Mouse (Mus musculus) midbrain, embryonic 11.5 days (tissue): ENCODE measurements around the gene Pacs1. TPM values are rescaled to one million over a fixed set of nuclear protein-coding genes. Genes with fewer than 3 reads are reported as not detected.

Experiments
- ATAC-seq: fragments of 200-750 bp; cut with Nextera tagmentation; 2 replicates; pipeline ENCODE4 v1.8.0; 2017; ENCODE audit warnings: moderate TSS enrichment, moderate library complexity; ENCODE audit not compliant: low FRiP score
- DNase-seq: peaks from one replicate; pipeline ENCODE4 v3.0.0; 2015; ENCODE audit warnings: low spot score; ENCODE audit errors: missing footprints
- H3K27ac ChIP-seq: fragments of 300-500 bp; sonication (generic); 2 replicates; pipeline ENCODE4 v1.5.1; 2014; ENCODE audit warnings: low read depth, low read length
- H3K27me3 ChIP-seq: fragments of 300-500 bp; sonication (generic); 2 replicates; pipeline ENCODE4 v1.6.1; 2014; ENCODE audit warnings: mild to moderate bottlenecking, low read length, moderate library complexity, mixed read lengths; ENCODE audit not compliant: control insufficient read depth, insufficient read depth
- H3K36me3 ChIP-seq: fragments of 300-500 bp; sonication (generic); 2 replicates; pipeline ENCODE4 v1.6.1; 2014; ENCODE audit warnings: mild to moderate bottlenecking, low read length, moderate library complexity, mixed read lengths; ENCODE audit not compliant: control insufficient read depth, insufficient read depth
- H3K4me1 ChIP-seq: fragments of 300-500 bp; sonication (generic); 2 replicates; pipeline ENCODE4 v1.6.1; 2014; ENCODE audit warnings: low read length; ENCODE audit not compliant: control insufficient read depth, insufficient read depth
- H3K4me2 ChIP-seq: fragments of 300-500 bp; sonication (generic); 2 replicates; pipeline ENCODE4 v1.6.1; 2014; ENCODE audit warnings: mild to moderate bottlenecking, moderate library complexity
- H3K4me3 ChIP-seq: fragments of 300-500 bp; sonication (generic); 2 replicates; pipeline ENCODE4 v1.5.1; 2014; ENCODE audit warnings: low read depth, low read length
- H3K9ac ChIP-seq: fragments of 300-500 bp; sonication (generic); 2 replicates; pipeline ENCODE4 v1.6.1; 2014; ENCODE audit warnings: low read length
- H3K9me3 ChIP-seq: fragments of 300-500 bp; sonication (generic); 2 replicates; pipeline ENCODE4 v1.6.1; 2016; ENCODE audit warnings: low read length; ENCODE audit not compliant: control insufficient read depth
- WGBS: fragments of 180-500 bp; shearing (Covaris S2); extraction: QIAGEN DNeasy Blood & Tissue Kit; methylation state at CpG from one replicate; pipeline ENCODE4 v1.1.7; 2014; 5-methylcytosine and 5-hydroxymethylcytosine counted together
- polyA plus RNA-seq: library from polyadenylated mRNA; unstranded; fragments of >200 nt; fragmentation: Nextera tagmentation; extraction: Ambion mirVana; gene quantifications from 2 replicates; pipeline ENCODE4 v1.2.1, GENCODE M21; 2014

Gene Pacs1
- polyA plus RNA-seq, 1 experiment from 2014 or later = 26.1 TPM

DNA sequence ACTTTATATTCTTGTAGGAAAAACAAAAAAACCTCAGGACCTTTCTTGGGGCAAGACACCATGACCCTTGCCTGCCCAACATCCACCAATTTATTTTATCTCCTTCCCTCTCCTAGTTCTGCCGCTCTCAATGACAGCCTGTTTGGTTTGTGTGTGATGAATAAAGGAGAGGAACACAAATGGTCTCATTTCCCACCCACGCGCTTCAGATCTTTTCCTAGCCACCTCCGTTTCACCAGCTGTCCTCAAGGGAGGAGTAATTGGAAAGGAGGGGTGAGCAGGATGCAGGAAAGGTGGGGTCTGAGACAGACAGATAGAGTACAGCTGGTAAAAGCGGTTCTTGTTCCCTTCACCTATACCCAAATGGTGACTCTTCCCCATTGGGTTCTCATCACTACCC lies 23.7 kb upstream of the Pacs1 start:
- DNase-seq = no peak
- WGBS = 91% methylated on average over 5 of the region's 5 CpGs
- no peaks in the 10 kb centered on the region for H3K27me3 ChIP-seq
- H3K9me3 ChIP-seq = no peaks in the 10 kb centered on the region
- ATAC-seq = no peak
- no peak overlapping the region for H3K9ac ChIP-seq
- H3K27ac ChIP-seq = no peak overlapping the region
- H3K36me3 ChIP-seq = peaks cover 12% of the 10 kb centered on the region
- no peak overlapping the region for H3K4me3 ChIP-seq
- peaks cover 19% of the 10 kb centered on the region for H3K4me1 ChIP-seq
- H3K4me2 ChIP-seq = no peak overlapping the region

DNA sequence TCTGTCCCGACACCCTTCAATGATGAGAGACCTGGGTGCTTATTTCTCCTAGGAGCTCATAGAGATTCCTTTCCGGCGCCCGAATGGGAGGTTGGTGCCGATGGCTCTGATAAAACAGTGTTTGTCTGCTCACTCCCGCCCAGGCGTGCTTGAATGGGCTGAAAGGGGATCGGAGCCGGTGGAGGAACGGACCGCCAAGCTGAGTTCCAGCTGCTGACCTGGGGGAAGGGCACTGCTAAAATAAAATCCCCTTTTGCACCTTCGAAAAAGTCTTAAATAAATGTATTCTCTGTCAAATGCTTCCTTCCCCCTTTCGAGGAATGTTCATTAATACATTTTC lies 22.8 kb upstream of the Pacs1 start:
- peak overlapping the region; percentile 50 for H3K4me2 ChIP-seq
- ATAC-seq = peak; percentile 60
- DNase-seq = no peak
- H3K4me1 ChIP-seq = peaks cover 19% of the 10 kb centered on the region
- H3K9ac ChIP-seq = peak overlapping the region; percentile 82
- WGBS = 7% methylated on average over 13 of the region's 13 CpGs
- H3K27ac ChIP-seq = peak overlapping the region; percentile 72; the same call in 1 of the 2 replicates
- H3K27me3 ChIP-seq = no peaks in the 10 kb centered on the region
- H3K36me3 ChIP-seq = peaks cover 16% of the 10 kb centered on the region
- H3K4me3 ChIP-seq = peak overlapping the region; percentile 60
- H3K9me3 ChIP-seq = no peaks in the 10 kb centered on the region

DNA sequence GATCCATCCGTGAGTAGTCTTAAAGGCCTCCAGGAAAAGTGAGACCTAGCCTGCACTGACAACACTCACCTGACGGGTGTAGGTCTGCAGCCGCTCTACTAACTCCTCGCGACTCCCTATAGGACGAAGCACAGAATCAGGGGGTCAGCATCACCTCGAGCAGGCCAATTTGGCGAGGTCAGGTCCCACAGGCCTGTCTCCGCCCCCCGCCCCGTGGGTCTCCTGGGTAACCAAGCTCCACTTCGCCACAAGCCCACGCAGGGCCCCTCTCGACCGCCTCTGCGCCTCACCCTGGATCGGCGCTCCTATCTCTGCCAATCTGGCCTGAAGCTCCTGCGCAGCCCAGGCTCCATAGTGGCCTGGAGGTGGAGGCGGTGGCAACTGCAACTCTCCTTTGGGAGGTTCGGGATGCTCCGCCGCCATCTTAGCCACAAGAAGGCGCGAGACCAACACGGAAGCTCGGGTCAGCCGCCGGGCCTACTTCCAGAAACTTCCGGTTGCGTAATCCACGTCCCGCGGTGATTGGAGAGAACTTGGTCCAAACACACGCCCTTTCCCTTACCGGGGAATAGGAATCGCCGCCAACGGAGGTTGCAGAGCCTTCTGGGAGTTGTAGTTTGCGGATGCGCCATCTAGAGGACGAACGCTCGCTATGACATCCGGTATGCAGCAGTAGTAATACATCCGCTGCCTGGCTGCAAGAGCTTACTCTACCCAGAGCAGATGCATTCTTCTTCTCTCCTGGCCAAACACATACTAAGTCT lies 22.2 kb upstream of the Pacs1 start, which contains the start of gene Sf3b2:
TSS of gene Sf3b2 (minus strand) at position 484 of the 764 bp plus-strand sequence.
- H3K4me1 ChIP-seq = peaks cover 19% of the 10 kb centered on the region
- under 1% methylated on average over 46 of the region's 46 CpGs for WGBS

DNA sequence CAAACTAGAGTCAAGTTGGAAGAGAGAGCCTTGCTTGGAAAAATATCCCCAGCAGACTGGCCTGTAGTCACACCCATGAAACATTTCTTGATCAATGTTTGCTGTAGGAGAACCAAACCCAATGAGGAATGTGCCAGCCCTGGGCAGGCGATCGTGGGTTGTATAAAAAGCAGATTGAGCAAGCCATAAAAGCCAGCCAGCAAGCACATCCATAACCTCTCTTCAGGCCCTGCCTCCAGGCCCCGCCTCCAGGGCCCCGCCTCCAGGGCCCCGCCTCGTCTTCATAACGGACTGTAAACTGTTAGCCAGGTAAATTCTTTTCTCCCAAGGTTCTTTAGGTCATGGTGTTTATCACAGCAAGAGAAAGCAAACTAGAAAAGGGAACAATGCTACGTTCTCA lies 5.5 kb upstream of the Pacs1 start:
- ATAC-seq (no peak), DNase-seq (no peak)
- Histone ChIP-seq H3K4me2 (no peak overlapping the region), H3K9me3 (no peaks in the 10 kb centered on the region), H3K4me1 (no peaks in the 10 kb centered on the region), H3K36me3 (peaks cover 34% of the 10 kb centered on the region), H3K27ac (no peak overlapping the region), H3K27me3 (no peaks in the 10 kb centered on the region), H3K9ac (no peak overlapping the region), H3K4me3 (no peak overlapping the region)
- 93% methylated on average over 8 of the region's 8 CpGs for WGBS

More for the DNA sequence above, 22.2 kb upstream of the Pacs1 start, which contains the start of gene Sf3b2:
- H3K4me3 ChIP-seq = peak within 1 kb of the TSS; percentile 60
- no peaks in the 10 kb centered on the region for H3K27me3 ChIP-seq
- H3K27ac ChIP-seq = peak within 1 kb of the TSS; percentile 72; the same call in 1 of the 2 replicates
- H3K9me3 ChIP-seq = no peaks in the 10 kb centered on the region
- H3K9ac ChIP-seq = peak within 1 kb of the TSS; percentile 82
- DNase-seq (peak; percentile 99), ATAC-seq (peak; percentile 95)
- H3K36me3 ChIP-seq = peaks cover 22% of the 10 kb centered on the region
- peak within 1 kb of the TSS; percentile 70 for H3K4me2 ChIP-seq

DNA sequence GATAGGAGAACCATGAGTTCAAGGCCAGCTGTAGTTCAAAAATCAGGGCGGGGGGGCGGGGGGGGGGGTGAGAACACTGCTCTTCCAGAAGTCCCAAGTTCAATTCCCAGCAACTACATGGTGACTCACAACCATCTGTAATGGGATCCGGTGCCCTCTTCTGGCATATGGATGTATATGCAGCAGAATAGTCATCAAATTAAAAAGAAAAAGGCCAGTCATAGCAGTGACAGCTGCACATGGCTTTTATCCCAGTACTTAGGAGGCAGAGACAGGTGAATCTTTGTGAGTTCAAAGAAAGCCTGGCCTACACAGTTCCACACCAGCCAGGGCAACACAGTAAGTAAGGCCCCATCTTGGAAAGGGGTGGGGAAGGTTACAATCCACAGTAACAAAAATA lies 4.2 kb upstream of the Pacs1 start:
- Histone ChIP-seq H3K4me2 (no peak overlapping the region), H3K9ac (no peak overlapping the region), H3K4me1 (peaks cover 1% of the 10 kb centered on the region), H3K4me3 (no peak overlapping the region), H3K27me3 (no peaks in the 10 kb centered on the region), H3K36me3 (peaks cover 34% of the 10 kb centered on the region), H3K9me3 (no peaks in the 10 kb centered on the region), H3K27ac (no peak overlapping the region)
- 79% methylated on average over 3 of the region's 3 CpGs for WGBS
- ATAC-seq (no peak), DNase-seq (no peak)

DNA sequence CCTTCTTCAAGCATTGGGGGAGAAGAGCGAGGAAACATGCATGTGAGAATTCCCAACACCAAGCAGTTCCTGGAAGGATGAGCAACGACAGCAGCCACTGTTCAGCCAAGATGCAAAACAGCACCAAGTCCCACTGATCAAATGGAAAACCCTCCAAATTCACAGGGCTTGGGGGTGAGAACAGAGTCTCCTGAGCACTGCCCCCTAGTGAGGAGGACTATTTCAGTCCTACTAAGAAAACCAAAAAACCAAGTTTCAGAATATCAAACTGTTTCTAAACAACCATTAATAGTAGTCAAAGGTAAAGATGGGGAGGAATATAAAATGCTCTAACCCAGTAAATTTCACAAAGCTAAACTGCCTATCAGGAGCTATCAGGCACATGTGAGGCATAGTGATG lies 3.6 kb upstream of the Pacs1 start:
- WGBS = 96% methylated on average over 2 of the region's 2 CpGs
- H3K9ac ChIP-seq = no peak overlapping the region
- ATAC-seq = no peak

DNA sequence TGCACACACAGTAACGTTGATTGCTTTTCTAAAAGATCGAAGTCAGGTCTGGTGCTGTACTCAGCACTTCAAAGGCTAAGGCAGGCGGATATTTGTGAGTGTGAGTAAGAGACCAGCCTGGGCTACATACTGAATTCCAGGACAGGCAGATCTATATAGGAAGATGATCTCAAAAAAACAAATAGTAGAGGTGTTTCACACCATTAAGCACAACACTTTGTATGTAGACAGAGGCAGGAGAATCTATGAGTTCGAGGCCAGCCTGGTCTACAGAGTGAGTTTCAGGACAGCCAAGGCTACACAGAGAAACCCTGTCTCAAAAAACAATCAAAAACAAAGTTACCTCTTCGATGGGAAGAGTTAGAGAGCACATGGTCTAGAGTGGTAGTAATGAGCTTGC lies 2.8 kb upstream of the Pacs1 start:
- Histone ChIP-seq H3K4me3 (no peak overlapping the region), H3K27me3 (no peaks in the 10 kb centered on the region), H3K9ac (no peak overlapping the region), H3K9me3 (no peaks in the 10 kb centered on the region), H3K4me1 (peaks cover 12% of the 10 kb centered on the region), H3K4me2 (no peak overlapping the region), H3K27ac (no peak overlapping the region), H3K36me3 (peaks cover 34% of the 10 kb centered on the region)
- no peak for ATAC-seq
- 95% methylated on average over 5 of the region's 5 CpGs for WGBS
- peak; percentile 75 for DNase-seq

More for the DNA sequence above, 3.6 kb upstream of the Pacs1 start:
- peaks cover 7% of the 10 kb centered on the region for H3K4me1 ChIP-seq
- H3K4me2 ChIP-seq = no peak overlapping the region
- no peak overlapping the region for H3K27ac ChIP-seq
- no peak overlapping the region for H3K4me3 ChIP-seq
- no peaks in the 10 kb centered on the region for H3K27me3 ChIP-seq
- H3K9me3 ChIP-seq = no peaks in the 10 kb centered on the region
- DNase-seq = no peak
- peaks cover 34% of the 10 kb centered on the region for H3K36me3 ChIP-seq

DNA sequence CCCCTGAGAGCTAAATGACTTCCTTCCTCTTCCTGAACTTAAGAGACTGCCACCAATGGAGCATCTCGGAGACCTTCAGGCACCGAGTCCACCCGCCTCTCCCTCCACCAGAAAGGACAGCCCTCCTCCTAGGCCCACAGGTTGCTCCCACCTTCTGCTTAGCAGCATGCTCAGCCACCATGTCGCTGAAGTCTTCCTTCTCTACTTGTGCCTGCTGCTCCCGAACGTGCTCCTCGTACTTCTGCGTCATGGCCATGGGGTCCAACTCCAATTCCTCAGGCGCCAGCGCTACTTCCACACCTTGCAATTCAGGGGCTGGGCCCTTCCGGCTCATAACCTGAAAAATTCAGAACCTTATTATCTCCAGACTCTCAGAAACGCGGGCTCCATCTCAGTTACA lies 1.7 kb upstream of the Pacs1 start:
- Histone ChIP-seq H3K4me2 (no peak overlapping the region), H3K36me3 (peaks cover 32% of the 10 kb centered on the region), H3K9me3 (no peaks in the 10 kb centered on the region), H3K27me3 (no peaks in the 10 kb centered on the region), H3K4me1 (peaks cover 12% of the 10 kb centered on the region), H3K27ac (no peak overlapping the region), H3K9ac (no peak overlapping the region), H3K4me3 (no peak overlapping the region)
- DNase-seq (no peak), ATAC-seq (no peak)
- WGBS = 96% methylated on average over 13 of the region's 13 CpGs

DNA sequence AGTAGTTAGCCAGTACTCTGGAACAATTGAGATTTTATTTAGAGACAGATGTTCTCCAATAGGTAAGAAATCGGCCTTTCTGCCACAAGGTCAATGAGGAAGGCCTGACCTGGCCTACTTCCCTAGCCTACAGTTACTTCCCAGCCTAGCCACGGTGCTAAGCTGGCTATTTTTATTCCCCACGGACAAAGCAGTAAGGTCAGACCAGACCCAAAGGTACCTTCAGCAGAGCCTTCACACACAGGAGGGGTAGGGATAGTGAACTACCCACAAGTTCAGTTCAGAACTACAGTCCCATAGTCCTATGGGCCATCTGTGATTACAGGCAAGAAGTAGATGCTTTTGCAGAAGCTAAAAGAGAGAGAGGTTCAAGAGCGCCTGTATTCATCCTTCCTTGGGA lies 997 bp upstream of the Pacs1 start:
- ATAC-seq = no peak
- Histone ChIP-seq H3K4me2 (no peak overlapping the region), H3K4me3 (no peak overlapping the region), H3K36me3 (peaks cover 25% of the 10 kb centered on the region), H3K27me3 (no peaks in the 10 kb centered on the region), H3K4me1 (peaks cover 12% of the 10 kb centered on the region), H3K9ac (no peak overlapping the region), H3K27ac (no peak overlapping the region; the same call in 1 of the 2 replicates), H3K9me3 (no peaks in the 10 kb centered on the region)
- WGBS = 78% methylated on average over 4 of the region's 4 CpGs
- no peak for DNase-seq
